Mouse (Mus musculus) CD4-positive, CD25-positive, alpha-beta regulatory T cell, adult 4 months (primary cell): ENCODE results near the gene Mpi. TPM values are rescaled to one million over a fixed set of nuclear protein-coding genes. Genes with fewer than 3 reads are reported as not detected.

ENCODE experiments used
- ATAC-seq: one replicate; pipeline ENCODE4 v1.8.0; 2017
- polyA plus RNA-seq, 2 experiments: library from polyadenylated mRNA; unstranded; fragments of 100-300 nt; shearing (Covaris generic); gene quantifications; one replicate each; pipeline ENCODE4 v1.2.1; 2017

Mpi gene
- polyA plus RNA-seq, 2 experiments from 2014 or later, result 15.7 to 17.9 TPM

- peak; percentile 95 for ATAC-seq
Observed at GRCm38 (mm10) chr9:57560861-57561710, 8.5 kb upstream of the Mpi start, which contains the start of gene Scamp2. Gene Scamp2 (plus strand): TSS chr9:57560943.

GRCm38 (mm10) chr9:57560263-57560662, 7.7 kb upstream of the Mpi start:
- ATAC-seq, result no peak

GRCm38 (mm10) chr9:57559568-57559967, 7.0 kb upstream of the Mpi start:
- no peak for ATAC-seq

- ATAC-seq, result no peak
Observed at GRCm38 (mm10) chr9:57558625-57559024, 6.1 kb upstream of the Mpi start.

GRCm38 (mm10) chr9:57557215-57557614, 4.7 kb upstream of the Mpi start:
- ATAC-seq, result no peak

DNA sequence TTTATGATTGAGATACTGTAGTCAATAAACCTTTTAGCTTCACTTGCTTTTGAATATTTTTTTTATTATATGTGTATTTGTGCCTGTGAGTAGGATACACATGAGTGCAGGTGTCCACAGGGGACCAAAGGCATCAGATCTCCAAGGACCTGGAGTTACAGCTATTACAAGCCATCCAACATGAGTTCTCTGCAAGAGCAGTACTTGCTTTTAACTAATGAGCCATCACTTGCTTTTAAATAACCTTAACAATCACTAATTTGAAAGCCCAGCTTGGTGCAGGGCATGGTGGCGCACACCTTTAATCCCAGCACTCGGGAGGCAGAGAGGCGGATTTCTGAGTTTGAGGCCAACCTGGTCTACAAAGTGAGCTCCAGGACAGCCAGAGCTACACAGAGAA, 2.2 kb upstream of the Mpi start:
- ATAC-seq, result no peak

DNA sequence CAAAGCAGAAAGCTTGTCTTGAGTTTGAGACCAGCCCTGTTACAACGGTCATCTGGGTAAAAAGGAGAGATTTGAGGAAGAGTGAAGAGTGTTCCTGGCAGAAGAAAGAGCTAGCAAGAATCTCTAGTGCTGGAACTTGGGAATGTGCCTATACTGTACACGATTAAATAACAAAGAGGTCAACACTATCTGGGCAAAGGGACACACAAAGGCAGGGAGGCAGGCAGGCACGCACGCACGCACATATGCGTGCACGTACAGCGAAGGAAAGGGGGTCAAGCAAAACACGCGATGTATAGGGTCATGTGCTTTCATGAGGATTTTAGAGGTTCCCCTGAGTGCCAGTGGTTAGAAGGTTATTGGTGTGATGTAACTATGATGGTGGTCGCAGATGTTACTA, 556 bp upstream of the Mpi start:
- ATAC-seq, result no peak

DNA sequence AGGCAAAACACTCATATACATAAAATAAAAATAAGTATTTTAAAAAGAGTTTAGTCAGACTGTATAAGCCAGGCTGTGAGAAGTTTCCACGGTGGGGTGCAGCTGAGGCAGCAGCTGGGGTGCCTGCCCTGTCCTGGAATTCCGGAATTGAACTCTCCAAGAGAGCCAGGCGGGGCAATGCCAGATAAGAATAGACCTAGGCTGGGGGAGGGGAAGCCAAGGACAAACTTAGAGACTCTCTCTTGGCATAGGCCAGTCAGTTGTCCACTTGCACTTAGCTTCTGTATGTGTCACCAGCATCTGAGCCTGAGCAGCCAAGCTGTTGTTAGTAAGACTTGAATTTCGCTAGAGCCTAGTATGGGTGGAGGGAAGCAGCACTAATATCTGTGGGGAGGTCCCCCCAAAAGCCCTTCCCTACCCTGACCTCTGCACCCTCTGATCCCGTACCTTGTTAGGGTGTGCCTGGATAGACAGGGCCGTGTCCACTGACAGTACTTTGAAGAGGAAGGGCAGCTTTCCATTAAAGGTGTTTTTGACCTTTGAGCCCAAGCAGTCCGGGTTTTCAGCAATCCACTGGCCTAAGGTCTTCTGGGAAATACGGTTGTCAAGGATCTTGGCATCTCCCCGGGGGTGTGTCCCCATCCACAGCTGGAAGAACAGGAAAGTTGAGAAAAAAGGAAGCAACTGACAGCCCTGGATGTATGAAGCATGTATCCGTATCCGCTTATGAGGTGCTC, 2.3 kb downstream of the Mpi start:
- ATAC-seq, result no peak

DNA sequence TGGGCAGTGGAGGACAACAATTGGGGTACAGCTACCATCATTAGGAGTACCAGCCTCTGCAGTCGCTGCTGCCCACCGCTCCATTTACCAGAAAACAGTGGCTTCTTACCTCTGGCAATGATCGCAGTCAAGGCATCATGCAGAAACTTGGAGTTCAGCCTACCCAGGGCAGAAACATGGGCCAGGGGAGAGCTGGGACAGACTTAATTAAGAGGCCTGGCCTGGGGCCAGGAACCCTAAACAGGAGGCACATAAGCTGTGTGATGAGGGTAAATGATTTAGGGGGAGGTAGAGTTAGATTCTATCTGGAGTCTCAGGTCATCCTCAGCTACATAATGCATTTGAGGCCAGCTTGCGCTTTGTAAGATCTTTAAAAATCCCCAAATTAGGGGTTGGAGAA, 3.4 kb downstream of the Mpi start:
- no peak for ATAC-seq

DNA sequence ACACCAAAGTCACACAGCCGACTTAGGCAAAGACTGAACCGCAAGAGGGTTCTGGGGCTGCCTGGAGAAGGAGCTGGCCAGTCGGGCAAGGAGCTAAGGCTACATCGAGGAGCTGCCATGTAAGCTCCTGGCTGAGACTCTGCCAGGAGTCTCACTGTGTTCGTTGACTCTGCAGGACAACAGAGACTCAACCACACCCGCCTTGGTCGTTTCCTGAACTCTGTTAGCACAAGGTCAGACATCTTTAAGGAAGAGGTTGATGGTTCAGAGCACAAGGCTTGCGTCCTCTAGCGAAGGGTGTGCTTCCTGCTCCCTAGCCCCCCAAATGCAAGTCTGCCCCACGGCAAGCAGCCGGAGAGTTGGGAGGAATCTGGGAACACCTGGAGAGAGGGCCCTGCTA, 4.7 kb downstream of the Mpi start:
- no peak for ATAC-seq

DNA sequence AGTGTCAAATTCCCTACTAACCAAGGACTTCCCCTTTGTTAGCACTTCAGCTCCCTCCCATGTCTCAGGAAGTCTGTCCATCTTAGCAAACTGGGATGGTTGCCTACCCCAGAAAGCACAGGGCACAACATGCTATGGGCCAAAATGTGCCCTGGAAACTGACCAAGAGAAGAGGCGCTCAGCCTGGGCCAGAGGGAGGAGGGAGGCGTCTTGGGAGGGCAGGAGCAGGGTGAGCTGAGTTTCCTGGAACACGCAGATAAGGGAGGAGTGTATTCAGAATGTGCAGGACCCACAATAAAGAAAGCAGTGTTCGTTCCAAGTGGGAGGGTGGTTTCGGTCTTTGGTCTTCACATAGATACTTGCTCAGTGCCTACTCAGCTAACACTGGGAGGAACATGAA, 5.3 kb downstream of the Mpi start:
- ATAC-seq, result no peak

DNA sequence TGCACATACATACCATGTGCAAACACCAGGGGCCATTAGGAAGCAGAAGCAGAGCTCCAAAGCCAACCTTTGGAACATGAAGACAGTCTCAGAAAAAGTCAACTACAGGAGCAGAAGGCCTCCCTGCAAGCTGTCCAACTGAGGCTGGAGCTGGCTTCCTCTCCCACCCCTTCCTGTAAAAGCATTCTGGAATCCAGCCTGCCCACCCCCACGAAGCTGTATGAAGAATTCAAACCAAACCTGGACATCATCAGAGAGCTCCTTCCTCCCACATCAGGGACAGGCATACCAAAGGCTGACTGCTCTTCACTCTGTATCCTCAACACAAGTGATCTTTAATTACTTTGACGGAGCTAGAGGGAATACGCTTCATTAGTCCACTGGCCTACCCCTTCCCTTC, 8.6 kb downstream of the Mpi start:
- no peak for ATAC-seq

DNA sequence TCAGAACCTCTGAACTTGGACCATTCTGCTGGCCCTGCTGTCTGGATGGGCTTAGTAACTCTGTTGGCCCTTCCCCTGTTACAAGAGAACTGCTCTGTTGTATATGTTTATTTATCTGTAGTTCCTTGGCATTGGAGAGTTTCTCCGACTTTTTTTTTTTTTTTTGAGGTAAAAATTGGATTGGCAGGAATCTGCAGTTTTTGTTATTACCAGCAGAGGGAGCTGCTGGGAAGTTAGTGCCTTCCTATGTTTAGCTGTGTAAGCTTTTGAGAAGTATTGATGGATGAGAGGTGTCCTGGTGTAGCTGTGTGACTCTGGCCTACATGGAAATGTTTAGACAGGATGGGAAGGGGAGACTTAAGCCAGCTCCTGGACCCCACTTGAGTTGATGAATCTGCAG, 11.3 kb downstream of the Mpi start:
- peak; percentile 27 for ATAC-seq

GRCm38 (mm10) chr9:57539550-57539949, 13.0 kb downstream of the Mpi start:
- ATAC-seq, result no peak

DNA sequence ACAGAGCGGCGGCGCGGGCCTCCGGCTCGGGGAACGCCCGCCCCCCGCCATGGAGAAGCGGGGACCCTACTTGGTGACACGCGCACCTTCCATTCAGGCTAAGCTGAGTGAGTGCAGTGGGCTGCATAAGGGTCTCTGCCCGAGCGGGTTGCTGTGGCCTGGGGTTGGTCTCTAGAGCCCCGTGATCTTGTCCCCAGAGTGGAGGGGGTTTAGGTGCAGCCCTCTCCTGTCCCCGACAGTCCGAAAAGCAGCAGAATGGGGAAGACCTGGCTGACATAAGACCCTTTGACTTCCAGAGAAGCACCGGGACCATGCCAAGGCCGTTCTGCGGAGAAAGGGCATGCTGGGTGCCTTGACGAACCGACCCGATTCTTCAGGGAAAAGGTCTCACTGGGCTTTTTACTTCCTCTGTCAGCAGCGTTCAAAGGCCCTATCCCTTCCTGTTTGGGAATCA, 14.8 kb downstream of the Mpi start:
- peak; percentile 51 for ATAC-seq

DNA sequence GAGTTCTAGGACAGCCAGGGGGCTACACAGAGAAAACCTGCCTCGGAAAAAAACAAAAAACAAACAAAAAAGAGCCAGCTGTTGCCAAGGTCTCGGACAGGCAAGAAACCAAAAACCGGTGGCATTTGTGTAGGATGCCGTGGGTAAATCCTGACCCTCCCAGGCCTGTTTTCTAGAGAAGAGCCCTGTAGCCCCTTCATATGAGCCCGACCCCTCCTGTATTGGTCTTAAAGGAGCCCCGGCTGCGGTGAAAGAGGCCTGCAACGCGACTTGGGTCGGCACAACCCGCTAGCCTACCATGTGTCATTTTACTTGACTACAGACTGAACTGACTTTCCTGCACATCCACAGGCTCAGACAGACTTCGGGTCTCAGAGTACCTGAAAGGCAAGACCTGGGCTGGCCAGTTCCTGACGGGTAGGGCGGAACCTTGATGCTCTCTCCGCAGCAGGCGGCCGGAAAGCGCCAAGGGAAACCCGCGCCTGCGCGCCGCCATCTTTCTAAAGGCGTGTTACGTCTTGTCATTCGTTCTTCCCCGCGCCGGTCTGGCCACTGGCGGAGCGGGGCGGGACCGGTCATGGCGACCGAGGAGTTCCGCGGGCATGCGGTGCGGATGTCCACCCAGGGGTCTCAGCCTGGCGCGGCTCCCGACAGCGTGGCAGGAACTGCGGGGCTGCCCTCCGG, 15.4 kb downstream of the Mpi start, which contains the start of gene Fam219b:
Fam219b (plus strand) TSS at position 485 of the 684 bp plus-strand sequence.
- peak; percentile 92 for ATAC-seq

GRCm38 (mm10) chr9:57536362-57536761, 16.2 kb downstream of the Mpi start:
- no peak for ATAC-seq

DNA sequence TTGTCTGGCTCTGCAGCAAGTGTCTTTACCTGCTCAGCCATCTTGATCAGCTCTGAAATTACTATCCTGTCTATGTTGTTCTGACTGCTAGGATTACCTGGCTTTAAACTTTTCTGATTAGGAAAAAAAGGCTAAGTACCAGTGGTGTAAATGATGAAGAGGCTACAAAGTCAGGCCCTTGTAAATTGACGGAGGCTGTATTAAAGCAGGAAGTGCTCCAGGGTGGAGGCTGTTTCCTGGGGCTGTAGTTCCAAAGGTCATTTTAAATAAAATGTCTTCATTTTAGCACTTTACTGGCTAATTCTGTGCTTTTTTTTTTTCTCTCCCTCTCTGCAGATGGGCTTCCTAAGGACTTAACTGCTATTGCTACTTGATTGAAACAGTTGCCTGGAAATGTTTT, 20.6 kb downstream of the Mpi start:
- no peak for ATAC-seq

GRCm38 (mm10) chr9:57526435-57526834, 26.1 kb downstream of the Mpi start:
- ATAC-seq, result no peak

DNA sequence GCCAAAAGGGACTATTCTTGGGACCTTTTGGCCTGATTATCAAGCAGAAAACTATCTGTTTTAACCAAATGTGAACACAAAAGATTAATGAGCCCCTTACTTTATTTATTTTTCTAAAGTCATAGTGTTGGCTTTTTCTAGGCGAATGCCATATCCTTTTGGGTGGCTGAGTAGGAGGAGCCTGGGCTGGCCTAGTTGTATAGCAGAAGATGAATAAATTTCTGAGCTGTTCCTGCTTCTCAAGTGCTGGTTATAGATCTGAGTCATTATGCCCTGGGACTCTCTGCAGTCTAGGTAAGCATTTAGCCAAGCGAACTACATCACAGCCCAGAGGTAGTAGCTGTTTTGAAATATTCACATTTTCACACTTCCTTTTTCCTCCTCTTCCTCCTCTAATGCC, 27.0 kb downstream of the Mpi start:
- ATAC-seq, result no peak

- ATAC-seq, result no peak
Observed at GRCm38 (mm10) chr9:57524439-57524838, 28.1 kb downstream of the Mpi start.

DNA sequence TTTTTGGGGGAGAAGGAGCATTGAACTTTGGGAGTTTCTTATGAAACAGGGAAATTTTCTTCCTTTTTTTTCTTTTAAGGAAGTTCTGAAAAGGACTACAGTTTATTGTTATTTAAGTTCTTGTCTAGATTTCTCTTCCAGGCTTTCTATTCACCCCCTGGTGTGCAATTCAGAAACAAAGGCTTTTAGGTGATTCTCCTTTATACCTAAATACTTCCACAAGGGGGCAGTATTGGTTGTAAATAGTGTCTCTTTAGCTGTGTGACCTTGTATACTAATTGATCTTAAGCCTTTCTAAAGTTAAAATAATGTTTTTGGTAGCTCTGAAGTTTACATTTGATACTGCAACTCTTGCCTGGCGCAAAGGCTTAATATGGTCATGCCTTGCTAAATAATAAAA, 28.8 kb downstream of the Mpi start:
- peak; percentile 50 for ATAC-seq

- no peak for ATAC-seq
Observed at GRCm38 (mm10) chr9:57522861-57523246, 29.7 kb downstream of the Mpi start.
